Mouse (Mus musculus): ENCODE measurements at regions not wholly inside any gene's neighbourhood (a gene's known extent, or its start where the extent isn't known, plus 50 kb on each side); places are given as distances from the start of the nearest gene placed in this dataset.
A peak's percentile ranks its signal among the peaks of the same experiment; 100 is the strongest.

DNA sequence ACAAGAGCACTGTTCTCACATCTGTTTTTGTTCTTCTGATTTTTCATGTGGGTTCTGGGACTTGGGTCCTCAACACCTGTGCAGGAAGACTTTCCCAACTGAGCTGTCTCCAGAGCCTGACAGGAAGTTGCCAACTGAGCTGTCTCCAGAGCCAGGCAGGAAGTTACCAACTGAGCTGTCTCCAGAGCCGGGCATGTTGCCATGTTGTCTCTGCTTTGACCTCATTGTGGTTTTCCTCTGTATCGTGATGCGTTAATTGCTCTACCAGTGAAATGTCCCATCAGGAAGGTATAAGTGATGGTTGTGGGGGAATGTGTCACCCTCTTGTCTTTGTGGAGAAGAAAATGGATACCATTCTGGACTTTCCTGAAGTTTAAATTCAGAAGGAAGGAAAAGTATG lies 54.4 kb upstream of the Olfm4 start:
- DNase-seq: no peak

DNA sequence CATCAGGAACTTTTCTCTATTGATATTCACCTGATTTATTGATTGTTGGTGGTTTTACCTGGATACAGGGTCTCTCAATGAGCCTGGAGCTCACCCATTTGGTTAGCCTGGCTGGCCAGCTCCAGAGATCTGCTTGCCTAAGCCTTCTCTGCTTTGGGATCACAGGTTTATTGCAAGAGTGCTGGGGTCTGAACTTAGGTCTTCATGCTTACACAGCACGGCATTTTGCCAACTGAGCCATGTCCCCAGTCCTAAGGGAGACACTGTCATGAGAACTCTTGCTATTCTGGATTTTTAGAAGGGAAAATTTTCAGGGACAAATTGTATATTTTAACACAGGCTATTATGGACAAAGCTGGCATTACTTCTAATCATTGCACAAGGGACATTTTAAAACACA lies 56.7 kb upstream of the Olfm4 start:
- DNase-seq: no peak

DNA sequence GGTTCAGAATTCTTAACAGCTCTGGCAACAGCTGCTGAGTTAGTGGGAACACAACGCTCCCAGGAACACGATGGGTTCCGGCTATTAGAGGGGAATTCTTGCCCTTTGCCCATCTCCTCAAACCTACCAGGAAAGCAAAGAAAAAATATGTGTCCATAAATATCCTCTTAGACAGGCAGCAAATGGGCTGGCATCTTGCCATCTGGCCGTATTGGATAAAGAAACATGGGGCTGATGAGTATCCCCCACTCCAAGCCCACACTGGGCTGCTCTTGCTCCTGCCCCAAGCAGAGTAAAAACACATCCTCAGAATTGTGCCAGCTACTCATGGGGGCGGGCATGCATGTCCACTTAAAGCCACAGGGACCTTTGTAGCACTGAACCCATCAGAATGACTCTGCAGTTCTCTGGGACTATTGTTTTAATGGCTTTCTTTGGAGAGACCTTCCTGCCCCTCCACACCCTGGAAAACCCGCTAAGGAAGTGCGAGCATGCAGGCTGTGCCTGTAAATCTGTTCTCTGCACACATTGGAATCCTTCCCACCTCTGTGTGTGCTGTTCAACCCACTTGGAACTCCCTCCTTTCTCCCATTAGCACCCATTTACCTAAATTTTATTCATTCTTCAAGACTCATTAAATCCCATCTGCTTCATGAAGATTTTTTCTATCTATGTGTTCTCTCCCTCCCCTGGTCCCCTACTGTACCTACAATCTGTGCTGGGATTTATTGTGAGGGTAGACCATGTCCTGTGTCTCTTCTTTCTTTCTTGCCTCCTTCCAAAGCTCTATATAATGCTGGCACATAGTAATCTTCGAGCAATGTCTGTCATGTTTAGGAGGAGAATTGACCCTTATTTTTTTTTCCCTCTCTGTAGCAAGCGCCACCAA lies 66.7 kb upstream of the Olfm4 start:
- no peak for DNase-seq

DNA sequence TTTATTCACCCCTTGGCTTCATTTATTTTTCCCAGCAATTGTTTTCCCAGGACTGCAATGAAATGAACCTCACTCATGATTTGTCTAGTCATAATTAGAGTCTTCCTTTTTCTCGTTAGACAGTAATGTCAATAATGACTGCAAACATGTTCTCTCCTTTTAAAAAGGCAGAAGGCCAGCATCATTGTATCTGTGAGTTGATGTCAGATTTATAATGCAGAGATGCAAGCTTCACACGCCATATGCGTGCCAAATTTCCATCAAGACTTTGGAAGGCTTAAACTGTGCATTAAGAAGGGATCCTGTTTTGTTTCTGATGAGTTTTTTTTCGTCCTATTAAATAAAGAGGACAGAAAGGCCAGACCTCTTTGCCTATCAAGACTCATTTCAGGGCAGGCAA lies 68.9 kb upstream of the Olfm4 start:
- no peak for DNase-seq

DNA sequence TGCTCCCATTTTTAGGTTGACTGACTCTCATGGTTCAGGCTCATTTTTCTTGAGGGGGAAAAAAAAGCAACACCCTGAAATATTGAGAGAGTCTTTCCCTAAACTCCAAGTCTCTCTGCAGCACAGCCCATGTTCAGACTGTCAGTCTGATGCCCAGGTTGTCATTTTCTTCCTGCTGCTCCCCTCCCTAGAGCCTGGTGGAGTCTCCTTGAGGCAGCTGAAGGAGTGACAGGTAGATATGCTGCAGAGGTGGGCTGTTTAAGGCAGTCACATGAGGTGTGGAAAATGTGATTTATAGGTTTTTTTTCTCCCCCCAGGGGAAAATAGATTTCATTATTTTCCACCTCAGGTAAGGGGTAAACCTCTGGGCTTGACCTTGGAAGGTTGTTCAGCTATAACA lies 70.6 kb upstream of the Olfm4 start:
- DNase-seq: no peak

DNA sequence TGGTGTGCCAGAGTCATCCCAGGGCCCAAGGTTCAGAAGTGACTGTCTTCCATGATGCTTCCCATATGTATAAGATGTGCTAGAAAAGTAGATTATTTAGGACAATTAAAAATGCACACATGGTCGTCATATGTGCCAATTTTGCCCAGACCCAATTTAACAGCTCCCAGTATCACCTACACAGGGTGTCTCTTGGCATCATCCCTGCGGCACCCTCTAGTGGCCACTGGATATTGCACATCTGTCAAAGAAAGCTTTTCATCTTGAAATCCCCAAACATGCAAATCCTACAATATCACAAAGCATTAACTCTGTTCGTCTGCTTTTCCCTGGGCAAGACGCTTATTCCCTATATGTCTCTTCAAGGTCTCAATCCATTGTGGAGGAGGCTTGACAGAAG lies 71.3 kb upstream of the Olfm4 start:
- peak; percentile 48 to 58 for DNase-seq

DNA sequence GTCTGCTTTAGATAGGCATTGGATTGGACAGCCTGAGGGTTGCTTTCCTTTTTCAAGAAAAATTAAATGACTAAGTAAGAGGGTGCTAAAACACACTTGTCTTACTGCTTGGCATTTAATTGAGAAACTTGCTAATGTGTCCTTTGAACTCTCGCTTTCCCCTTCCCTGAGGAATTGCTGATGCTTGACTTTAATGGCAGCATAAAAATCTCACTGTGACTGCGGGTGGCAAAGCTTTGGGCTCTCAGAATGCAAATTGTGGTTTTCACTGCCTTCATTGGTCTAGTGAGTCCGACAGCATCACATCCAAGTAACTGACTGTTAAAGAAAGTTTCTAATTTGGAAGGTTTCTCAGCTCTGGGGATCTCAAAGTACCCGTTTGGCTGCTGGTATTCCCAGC lies 76.1 kb upstream of the Olfm4 start:
- no peak for DNase-seq

DNA sequence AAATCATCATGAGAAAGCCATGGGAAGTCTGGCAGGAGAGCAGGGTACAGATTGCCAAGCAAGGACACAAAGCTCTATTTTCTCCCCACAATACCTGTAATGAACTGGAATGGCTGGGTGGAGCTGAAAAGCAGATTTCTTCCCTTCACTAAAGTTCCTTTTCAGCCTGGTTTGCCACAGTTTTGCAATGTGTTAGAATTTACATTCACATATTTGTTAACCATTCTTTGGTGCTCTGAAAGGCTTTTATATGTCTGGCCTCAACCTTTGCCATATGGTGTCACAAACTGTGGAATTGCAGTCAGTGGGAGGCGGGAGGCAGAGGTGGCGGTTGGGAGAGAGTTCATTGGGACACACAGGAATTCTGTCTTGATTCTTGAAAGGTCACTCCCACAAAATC lies 78.3 kb upstream of the Olfm4 start:
- DNase-seq: no peak

DNA sequence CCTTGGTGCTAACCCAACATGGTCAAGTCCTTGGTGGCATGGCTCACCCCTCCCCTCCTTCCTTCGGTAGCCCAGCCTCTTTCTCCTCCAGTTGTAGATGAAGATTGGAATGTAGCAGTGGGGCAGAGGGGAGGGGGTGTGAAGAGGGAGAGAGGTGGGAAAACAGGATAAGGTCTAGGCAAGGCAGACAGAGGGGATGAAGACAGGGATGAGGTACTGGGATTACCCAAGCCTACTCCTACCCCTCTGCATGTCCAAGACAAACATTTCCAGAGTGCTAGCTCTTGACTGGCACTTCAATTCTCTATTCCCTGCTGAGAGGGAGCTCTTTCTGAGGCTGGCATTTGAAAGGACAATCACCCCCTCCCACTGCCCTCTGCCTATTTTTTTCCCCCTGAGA lies 81.5 kb upstream of the Olfm4 start:
- no peak for DNase-seq

DNA sequence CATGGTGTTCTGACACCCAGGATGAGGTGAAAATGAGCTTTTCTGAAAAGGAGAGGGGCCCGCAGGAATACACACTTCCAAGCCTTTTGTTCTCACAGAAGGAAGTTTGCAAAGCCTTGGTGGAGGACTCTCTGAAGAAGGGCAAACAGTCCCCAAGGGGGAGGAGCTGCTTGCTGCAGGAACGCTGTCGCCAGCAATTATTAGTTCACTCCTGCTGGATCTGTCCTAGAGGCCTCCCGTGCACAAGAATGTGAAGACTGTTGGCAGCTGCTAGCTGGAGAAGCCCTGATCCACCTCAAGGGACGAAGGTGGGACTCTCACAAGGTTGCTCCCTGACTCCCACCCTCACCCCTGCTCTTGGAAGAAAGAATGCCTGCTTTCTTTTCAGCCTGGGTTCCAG lies 85.6 kb upstream of the Olfm4 start:
- no peak for DNase-seq

DNA sequence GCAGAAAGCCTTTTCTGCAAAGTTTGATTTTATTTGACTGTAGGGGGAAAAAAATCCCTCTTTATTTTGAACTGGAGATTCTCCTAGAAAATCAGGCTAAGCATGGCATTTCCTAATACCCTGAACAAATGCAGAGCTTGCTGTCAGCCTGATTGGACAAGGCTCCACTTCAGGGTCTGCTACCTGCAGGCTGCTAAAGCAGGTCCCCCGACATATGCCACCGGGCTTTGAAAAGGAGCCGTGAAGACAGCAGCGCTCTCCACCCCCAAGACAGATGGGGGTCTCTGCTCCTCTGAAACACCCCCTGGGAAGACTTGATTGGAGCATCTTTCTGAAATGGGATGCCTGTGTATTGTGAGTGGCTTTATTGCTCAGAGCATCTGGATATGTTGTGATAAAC lies 90.6 kb upstream of the Olfm4 start:
- DNase-seq: no peak

DNA sequence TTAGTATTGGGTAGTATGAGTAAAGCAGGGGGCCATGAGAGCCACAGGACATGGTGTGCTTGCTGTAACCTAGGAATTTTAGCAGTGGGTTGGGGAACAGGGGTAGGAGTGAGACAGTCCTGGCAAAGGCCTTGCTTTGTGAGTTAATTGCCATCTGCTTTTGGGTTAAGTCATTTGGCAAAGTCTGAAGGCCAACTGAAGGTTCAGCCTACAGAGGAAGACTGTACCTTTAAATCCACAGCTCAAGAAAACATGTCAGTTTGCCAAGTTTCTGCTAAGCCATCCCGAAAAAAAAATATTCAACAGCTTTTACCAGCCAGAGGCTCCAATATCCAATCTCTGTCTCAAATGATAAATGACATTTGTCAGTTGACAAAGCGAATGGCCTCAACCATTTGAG lies 93.2 kb upstream of the Olfm4 start:
- DNase-seq: no peak

DNA sequence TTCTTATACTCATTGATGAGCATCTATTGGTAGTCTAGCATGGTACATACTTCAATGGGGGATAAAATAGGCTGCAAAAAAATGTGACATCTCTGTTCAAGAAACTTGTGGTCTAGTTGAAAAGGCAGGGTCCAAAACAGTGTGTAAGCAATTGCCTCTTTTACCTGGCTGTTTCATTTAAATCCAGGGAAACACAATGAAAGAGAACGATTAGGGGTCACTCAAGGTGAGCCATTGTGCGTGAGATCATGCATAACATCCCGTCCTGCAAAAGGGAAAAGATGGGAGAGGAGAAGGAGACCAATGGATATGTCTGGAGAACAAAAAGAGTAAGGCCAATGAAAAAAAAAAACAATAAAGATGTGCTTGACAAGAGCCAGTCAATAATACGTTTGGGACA lies 93.6 kb upstream of the Olfm4 start:
- DNase-seq: no peak

DNA sequence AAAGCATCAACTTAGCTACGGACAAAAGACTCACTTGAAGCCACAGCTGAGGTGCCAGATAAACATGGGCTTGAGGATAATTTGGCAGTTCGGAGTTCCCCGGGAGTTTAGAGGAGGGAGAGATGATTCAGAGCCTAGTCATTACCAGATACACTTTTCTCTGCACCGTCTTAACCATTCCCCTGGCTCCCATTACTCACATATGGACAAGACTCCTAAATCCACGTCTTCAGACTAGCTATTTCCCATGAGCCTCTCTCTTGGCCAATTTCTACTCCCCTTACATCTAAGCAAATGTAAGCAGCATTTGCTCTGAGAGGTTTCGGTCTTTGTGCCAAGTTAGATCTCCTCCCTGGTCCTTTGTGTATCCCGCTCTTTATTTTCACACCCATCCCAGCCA lies 100.4 kb upstream of the Olfm4 start:
- no peak for DNase-seq

DNA sequence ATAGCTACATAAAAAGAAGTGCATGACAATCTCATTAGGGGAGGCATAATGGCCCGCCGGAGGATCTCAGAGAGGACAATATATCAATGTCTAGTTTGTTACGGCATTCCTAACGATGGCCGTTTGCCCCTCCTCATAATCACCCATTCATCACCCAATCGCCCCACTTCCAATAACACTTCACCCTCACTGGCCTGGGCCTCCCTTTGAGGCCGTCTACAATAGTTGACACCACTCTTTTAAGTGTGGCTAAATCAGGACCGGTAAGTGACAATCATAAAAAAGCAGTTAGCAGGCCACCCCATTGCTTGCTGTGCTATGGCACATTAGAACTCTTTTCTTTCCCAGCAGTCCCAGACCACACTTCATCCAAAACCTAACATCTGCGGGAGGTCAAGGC lies 102.2 kb upstream of the Olfm4 start:
- no peak for DNase-seq

DNA sequence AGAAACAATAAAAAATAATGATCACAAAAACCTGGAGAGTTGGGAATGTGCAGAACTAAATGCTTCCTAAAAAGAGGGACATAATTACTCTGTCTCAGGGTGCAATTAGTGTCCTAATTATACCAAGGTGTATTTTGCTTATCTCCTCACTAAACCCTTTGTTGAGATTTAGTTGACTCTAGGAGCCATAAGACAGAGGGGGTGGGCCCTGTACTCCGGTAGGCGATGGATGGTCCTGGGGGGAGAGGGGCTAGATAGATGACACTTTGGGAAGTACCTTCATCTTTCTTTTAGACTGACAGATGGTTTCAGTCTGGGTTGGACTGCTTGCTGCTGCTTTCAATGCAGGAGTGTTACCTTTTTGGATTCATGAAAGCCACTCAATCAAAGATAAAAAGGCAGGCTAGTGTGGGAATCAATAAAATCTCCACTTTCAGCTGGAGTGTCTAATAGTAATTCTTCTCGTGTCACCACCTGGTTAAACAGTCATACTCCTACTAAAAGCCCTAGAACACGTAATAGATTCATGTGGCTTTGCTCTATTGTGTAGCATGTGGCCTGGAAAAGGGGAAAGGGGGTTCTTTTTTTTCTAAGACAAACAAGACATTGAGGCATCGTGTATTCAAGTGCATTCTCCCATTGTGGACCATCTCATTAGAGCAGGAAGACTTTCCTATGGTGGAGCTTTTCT lies 103.7 kb upstream of the Olfm4 start:
- DNase-seq: no peak

DNA sequence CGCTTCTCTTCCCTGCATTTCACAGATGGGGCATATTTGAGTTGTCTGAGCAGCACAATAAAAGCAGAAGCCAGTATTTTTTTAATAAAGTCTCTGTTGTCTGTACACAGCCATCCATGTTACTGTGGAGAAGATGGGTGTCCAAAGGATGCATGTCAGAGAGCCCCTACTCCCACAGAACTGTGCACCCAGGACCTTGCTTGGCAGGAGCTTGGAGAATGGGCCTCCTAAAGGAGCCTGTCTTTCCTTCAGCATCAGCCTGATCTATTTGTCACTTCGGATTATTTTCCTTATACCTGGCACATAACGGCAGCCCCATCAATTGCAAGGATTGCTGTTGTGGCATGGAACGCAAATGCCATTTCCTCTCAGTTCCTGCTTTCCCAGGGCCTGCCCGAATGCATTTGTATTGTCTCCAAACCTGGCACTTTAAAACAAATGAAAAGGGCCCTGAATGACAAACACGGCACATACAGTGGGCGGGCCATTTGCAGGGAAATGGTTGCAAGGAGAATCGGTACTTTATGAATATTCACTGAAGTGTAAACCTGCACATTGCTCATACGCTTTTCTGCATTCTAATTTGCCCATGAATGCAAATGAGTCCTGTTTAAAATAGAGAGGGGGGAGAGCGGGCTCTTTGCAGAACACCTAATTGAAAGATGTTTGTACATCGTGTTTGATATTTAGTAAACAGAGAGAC lies 104.4 kb upstream of the Olfm4 start:
- no peak for DNase-seq

DNA sequence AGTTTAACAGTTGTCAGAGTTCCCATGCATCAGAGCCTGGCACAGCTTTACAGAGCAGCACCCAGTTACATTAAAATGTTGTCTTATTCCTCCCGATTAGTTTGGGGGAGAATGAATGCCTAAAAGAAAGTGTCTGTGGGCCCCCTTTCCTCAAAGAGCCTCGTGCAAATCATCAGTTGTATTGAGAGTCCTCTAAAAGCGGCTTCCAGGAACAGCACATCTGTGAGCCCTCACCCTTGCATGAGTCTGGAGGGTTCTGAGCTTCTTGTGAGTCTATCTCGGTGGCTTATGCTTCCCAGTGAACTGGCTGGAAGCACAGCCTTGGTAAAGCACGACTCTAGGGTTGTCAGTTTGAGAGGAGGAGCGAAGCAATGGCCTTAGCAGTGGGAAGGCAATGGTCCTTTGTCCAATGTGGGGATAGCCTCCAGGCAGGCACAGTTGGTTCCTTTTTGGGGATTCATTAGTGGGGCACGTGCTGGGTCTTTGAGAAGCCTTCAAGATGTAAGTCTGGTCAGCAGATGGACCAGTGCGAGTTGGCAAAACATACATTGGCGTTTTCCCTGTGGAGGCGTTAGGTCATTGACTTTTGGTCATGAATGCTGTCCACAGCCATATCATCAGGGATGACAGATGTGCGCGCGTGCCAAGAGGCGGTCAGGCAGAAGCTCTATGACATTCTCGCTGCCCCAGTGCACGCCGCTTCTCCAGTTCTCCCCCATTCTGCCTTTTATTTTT lies 105.4 kb upstream of the Olfm4 start:
- no peak for DNase-seq

DNA sequence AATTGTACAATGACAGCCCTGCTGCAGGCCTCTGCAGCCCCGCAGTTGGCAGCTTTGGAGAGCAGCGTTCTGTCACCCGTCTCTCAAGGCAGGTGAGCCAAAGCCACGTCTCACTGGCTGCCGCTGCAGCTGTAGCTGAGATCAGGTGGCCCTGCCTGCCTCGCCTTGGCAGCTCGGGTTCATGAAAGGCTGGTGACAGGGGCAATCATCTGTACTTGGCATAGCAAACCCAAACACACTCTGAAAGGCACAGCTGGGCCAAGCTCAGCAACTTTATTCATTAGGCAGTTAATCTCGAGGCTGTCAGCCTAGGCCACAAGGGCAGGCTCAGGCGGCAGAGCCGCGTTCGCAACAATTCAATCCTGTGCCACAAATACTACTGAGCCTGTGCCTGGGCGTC lies 102.0 kb upstream of the Pcdh8 start:
- DNase-seq: no peak

DNA sequence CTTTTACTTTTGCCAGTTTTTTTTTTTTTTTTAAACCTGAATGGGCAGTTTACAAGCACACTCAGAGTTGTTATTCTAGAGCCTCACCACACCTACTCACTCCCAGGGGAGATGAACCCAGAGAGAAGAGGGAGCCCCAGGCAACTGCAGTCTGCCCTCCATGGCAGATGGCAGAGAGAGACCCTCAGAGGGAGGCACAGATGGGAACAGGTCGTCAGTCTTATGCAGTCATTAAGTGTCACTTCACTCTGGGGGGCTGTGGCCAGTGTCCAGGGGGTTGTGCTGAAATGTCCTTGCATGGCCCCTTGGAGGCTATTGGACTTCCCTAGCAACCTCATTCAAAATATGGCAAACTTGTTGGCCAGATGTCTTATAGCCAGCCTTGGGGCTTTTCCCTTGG lies 101.3 kb upstream of the Pcdh8 start:
- no peak for DNase-seq

DNA sequence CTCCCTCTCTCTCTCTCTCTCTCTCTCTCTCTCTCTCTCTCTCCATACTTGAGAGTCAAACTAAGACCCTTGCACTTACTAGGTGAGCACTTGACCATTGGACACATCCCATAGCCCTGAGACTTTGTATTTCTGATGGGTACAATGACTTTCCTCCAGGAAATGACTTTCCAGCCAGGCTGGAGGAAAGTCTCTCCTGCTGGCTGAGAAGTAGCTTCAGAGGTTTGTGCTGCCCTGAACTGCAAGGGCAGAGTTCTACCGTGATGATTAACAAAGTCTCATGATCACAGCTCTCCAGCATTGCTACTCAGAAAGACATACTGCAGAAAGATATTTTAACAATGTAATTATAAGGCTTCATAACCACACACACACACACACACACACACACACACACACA lies 98.2 kb upstream of the Pcdh8 start:
- DNase-seq: no peak

DNA sequence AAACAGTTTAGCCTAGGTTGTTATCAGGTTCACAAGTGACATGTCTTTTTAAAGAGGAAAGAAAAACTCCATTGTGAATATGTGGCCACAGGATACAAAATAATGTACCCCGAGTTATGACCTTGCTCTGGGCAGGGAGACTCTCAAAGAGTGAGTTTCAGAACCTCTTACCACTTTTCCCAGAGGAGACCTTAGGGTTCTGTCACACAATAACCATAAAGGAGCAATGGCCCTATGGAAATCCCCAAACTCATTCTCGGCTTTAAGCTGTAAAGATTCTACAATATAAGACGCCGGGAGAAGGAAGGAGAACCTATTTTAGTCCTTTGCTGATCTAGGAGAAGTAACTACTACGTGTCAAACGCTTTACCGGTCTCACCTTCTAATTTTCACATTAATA lies 85.1 kb upstream of the Pcdh8 start:
- no peak for DNase-seq

DNA sequence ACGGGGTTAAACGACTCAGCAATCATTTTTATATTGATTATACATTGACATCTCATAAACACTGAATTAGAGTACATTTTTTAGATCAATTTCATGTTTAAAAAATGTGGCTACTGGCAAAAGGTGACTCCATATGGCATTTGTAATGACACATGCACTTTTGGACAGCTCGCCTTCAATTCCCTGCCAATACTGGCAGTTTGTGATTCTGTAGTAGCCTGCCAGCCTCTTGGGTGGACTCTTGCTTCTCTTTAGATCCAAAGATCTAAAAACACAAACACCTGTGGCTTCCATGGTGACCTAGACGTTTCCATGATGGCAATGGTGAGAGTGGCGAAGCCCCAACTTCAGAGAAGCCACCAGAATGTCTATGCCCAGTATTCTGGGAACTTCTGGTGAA lies 83.1 kb upstream of the Pcdh8 start:
- DNase-seq: no peak

Measured in adrenal gland, postnatal 36 days (tissue).